Mouse (Mus musculus) left cerebral cortex, postnatal 36 days (tissue): ENCODE data around the gene Cox4i2. TPM values are rescaled to one million over a fixed set of nuclear protein-coding genes. Genes with fewer than 3 reads are reported as not detected.

ENCODE experiments used
- DNase-seq, 2 experiments: peaks; one replicate each; pipeline ENCODE4 v3.0.0; 2021 to 2022; ENCODE audit warnings: low spot score in 2 of 2, mixed read lengths in 1 of 2
- intact Hi-C: fragments of 180-260 bp; cut with DNase I; formaldehyde crosslinking; loops from one replicate; pipeline ENCODE4 v1.15.1; 2025
- total RNA-seq, 2 experiments: library from RNA; stranded (reverse); gene quantifications; 2 replicates each; pipeline ENCODE4 v1.2.3; 2021

Gene Cox4i2
- total RNA-seq, 2 experiments from 2014 or later = 1.7 to 1.8 TPM

- intact Hi-C loops = no loop called here
- no peak for DNase-seq
These were observed 33.2 kb downstream of the Cox4i2 start for GRCm38 (mm10) chr2:152787136-152787535.

DNA sequence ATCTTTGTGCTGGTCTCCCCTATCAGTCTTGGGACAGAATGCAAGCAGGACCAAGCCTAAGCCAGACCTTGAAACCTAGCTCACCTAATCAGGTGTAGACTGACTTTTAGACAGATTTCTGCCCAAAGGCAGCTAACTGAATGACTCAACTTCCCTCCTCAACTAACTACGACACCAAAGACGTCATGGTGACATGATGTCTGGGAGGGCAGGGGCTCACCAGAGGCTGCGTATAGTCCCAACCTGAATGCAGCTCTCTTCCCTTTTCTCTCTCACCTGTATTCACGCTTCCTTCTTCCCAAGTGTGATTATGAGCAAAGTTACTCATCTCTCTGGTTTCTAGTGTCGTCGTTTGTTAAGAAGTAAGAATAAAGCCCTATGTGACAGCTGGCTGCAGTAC lies 33.6 kb downstream of the Cox4i2 start:
- intact Hi-C loops = no loop called here
- no peak for DNase-seq

DNA sequence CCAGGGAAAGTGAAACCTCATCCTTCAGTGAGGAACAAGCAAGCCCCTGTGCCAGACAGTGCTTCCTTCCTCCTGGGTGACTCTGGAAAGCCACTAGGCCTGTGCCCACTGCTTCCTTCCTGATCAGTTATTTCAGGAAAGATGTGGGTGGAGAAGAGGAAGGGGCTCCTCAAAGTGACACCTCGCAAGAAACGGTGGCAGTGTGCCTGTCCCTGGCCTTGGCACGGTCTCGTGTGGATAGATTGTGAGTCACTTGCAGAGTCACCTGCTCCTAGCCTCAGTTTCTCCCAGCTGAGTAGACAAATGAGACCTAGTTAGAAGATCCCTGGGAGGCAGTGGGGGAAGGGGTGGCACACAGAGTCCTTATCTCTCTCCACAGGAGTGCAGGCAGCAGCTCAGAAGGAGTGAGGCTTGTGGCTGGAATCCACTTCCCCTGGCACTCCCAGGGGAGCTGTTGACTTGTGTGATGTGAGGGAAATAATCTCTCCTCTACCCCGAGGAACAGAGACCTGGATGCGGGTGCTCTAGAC lies 35.0 kb downstream of the Cox4i2 start:
- DNase-seq = peak; percentile 39 to 50
- intact Hi-C loops = no loop called here

DNA sequence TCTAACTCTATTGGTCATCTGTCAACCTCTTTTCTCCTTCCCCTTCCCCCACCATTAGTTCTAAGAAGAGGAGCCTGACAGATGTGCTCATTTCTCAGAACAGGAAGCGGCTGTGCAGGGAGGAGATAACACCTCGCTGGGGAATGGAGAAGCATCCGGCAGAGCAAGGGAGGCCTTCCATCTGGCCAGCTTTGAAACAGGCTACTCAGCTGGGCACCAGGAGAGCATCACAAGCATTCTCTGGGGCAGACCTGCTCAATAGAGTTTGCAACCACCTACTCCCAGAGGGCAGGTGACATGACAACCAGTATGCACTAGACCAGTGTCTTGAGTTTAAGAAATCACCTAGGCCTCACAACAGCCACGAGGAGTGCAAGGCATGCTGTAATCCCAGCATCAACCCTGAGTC lies 35.6 kb downstream of the Cox4i2 start:
- no peak for DNase-seq
- intact Hi-C loops = no loop called here

DNA sequence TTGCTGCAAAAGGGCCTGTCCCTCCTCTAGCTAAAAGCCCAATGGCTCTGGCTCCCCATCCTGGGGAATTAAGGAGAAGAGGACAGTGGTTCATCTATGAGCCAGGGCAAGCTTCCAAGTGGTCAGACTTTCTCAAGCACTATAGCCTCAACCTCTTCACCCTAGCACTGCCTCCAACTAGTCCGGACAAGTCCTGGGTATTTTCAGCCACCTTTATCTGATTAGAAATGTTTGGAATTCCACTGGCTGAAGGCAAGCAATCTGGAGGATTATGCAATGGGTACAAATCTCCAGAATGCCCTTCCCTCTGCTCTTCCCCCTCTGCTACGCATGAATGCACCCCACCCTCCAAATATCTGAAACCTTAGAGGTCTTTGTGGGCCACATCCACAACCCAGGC lies 38.5 kb downstream of the Cox4i2 start:
- intact Hi-C loops = no loop called here
- no peak for DNase-seq

DNA sequence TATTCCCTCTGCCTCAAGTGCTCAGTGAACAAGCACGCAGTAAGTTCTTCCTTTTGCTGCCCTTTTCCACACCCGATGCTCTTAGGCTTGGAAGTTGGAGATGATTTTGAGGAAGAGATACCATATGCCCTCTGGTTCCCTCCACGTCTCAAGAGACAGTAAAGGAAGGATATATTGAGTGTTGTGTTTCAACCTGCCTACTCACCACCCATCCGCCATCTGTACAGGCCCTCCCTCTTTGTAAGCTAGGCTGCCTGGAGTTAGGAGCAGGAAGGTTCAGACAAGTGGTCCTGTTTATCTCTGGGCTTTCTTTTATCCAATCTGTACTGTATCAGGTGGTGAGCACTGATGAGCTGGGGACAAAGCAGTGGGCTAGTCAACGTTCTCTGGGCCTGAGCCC lies 39.4 kb downstream of the Cox4i2 start:
- no peak for DNase-seq

GRCm38 (mm10) chr2:152794281-152794827 lies 40.4 kb downstream of the Cox4i2 start:
- no peak for DNase-seq
- intact Hi-C loops = no loop called here

More for the DNA sequence above, 39.4 kb downstream of the Cox4i2 start:
- intact Hi-C loops = no loop called here

- no peak for DNase-seq
- intact Hi-C loops = no loop called here
These were observed 43.6 kb downstream of the Cox4i2 start for GRCm38 (mm10) chr2:152797589-152797988.

DNA sequence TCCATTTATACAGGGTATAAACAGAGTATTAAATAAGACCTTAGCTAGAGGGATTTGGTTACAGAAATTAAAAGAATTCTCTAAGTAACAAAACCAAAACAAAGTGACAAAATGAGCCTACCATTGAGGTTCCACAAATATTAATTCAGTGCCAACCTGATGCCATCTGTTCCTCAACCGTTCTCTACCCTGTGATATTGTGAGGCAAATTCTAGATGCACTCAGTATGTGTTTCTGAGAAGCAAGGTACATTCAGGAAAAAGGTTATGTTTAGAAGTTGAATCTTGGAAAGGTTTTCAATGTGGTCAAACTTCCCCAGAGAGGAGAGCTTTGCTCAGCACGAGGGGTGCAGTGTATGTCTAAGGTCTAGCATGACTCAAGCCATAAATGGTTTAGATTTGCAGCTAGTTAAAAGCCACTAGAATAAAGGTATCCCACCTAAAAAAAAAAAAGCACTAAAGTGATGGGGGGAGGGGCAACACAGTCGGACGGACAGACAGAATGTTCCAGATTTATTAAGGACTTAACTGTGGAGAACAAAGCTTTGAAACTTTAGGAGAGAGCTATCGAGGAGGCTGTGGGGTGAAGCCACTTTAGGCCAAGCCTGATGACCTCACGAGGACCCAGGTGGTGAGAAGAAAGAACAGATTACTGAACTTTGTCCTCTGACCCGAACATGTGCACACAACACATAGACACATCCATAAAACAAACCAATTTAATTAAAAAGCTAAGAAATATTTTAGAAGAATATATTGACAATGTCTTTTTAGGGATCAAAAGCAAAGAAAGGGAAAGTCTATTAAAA lies 46.2 kb downstream of the Cox4i2 start:
- no peak for DNase-seq
- intact Hi-C loops = no loop called here

DNA sequence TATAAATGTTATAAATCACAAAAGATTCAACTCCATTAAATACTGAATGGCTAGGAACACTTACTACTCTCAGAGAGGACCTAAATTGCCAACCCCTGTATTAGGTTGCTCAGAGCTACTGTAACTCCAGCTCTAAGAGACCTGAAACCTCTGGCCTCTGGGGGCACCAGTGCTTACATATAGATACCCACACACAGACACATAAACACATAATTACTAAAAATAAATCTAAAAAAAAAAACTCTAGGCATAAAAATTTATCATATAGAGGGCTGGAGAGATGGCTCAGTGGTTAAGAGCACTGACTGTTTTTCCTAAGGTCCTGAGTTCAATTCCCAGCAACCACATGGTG lies 46.8 kb downstream of the Cox4i2 start:
- intact Hi-C loops = no loop called here
- DNase-seq = no peak

- DNase-seq = no peak
- intact Hi-C loops = no loop called here
These were observed 48.3 kb downstream of the Cox4i2 start for GRCm38 (mm10) chr2:152802303-152802702.

- intact Hi-C loops = no loop called here
- no peak for DNase-seq
These were observed 49.1 kb downstream of the Cox4i2 start for GRCm38 (mm10) chr2:152803081-152803480.

DNA sequence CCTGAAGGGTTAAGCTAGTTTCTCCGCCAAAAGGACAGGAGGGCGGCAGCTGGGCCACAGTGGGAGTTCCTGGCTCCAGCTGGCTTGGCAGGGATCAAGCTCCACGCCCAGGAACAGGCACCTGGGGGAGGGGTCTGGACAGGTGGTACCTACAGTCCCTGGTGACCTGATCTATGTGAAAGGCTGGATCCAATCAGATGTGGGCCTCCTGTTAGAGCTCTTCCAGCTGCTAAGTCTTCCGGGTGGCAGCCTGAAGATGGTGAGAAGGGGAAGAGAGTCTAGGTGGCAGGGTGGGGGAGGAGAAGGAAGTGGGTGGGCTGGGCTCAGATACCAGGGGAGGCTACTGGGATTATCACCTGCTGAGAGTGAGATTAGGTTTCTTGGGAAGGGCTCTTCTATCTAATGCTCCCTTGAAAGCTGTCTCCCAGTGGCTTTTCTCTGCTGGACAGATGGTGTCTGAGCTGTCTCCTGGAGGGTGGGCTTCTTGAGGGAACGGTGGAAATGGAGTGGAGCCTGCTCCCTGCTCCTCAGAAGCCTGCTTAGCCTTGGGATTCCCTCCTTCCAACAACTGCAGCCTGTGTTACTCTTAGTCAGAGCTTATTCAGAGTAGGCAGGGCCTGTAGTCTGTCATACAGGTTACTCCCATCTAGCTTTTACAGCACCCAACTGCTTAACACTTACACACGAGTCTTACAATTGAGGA lies 50.6 kb downstream of the Cox4i2 start:
- DNase-seq = no peak
- intact Hi-C loops = no loop called here

DNA sequence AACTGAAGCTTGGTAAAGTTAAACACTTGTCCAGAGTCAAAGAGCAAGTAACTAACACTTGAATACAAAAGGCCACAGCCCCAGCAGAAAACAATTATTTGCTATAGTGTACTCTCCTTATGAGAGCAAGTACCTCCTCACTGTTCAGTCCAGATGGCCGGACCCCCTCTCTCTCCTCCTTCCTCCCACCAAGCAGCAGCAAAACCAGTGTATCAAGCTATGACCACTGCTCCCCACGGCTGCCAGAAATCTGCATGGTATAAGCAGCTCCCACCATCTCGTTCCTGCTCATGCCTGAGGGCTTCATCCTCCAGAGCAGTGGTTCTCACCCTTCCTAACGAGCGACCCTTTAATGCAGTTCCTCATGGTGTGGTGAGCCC lies 51.1 kb downstream of the Cox4i2 start:
- intact Hi-C loops = no loop called here
- DNase-seq = no peak

DNA sequence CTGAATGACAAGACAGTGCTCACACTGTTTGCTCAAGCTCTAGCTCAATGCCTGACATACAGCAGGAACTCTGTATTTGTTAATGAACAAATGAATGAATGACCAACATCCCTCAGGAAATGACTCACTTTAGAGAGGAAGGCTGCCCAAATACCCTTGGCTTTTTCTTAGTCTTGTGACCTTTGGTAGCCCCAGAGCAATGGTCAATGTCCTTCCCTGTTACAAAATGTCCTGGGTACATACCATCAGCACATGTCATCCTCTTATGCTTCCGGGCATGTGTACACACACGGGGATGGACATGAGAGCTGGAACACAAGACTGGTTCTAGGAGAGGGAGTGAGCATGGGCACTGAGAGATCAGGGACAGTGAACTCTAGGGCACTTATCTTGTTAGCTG lies 52.1 kb downstream of the Cox4i2 start:
- DNase-seq = no peak
- intact Hi-C loops = no loop called here

GRCm38 (mm10) chr2:152808178-152808577 lies 54.2 kb downstream of the Cox4i2 start:
- DNase-seq = no peak
- intact Hi-C loops = no loop called here

DNA sequence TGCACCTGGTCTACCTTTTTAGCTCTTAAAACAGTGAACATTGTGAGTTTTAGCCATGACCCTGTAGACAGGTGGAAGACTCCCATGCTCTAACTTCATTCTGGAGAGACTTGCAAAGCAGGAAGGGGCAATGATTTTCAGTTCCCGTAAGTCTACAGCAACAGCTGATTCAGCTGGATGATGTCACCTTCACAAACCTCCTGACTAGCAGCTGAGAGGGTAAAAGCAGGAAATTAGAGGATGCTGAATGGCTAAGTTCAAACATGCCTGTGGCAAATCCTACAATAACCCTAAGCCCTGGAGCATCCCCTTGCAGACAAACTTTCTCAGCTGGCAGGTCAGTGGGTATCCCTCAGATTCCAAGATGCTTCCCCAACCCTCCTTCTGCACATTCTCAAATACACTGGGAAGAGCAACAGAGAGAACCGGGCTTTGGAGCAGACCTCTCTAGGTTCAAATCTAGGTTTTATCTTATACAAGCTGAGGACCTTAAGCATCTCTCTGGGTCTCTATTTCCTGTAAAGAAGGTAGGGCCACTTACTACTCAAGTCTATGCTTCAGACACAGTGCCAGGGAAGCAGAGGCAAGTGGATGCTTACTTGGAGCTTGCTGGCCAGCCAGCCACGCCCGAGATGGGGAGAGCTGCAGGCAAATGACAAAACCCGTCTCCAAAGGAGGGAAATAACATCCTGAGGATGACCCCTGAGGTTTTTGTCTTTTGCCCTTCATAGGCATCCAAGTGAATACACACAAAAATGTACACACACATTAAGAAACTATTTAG lies 56.4 kb downstream of the Cox4i2 start:
- intact Hi-C loops = no loop called here
- no peak for DNase-seq

DNA sequence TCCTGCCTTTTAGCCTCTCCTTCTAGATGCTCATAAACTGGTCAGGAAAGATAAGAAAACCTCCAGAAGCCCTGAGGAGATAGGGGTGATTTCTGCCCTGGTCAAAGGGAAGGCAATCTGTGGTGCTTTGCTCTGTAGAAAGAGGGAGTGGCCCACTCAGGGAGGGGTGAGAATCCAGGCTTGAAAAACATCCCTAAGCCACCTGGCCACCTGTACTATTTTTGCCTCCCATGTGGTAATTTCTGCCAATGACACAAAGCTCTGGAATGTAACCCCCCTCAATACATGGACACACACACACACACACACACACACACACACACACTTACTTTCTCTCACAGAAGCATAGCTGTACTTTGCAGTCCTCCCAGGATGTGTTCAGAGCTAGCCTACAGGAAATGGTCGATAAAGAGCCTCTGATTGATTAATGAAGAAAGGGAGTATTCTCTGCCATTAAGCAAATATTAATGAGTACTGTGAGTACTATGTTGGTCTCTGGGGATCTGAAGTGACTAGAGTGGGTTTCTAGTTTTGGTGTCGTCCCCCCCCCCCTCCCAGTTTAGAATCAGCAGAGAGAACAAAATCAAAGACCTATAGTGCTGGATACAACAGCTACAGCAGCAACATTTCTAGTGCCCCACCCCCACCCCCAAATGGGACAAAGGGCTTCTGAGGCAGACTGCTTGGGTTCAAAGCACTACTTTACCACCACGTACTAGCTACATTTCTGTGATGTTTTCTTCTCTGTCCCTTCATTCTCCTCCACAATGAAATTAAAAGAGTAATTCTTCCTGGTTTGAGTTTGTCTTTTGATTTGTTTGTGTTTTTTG lies 57.6 kb downstream of the Cox4i2 start:
- intact Hi-C loops = no loop called here
- no peak for DNase-seq

- no peak for DNase-seq
- intact Hi-C loops = no loop called here
These were observed 59.3 kb downstream of the Cox4i2 start for GRCm38 (mm10) chr2:152813232-152813631.
